Mouse (Mus musculus) skeletal muscle tissue, postnatal 0 days (tissue): ENCODE results near the gene Wnt8b. TPM values are rescaled to one million over a fixed set of nuclear protein-coding genes. Genes with fewer than 3 reads are reported as not detected.

Experiments
- polyA plus RNA-seq: library from polyadenylated mRNA; unstranded; fragments of >200 nt; fragmentation: Nextera tagmentation; extraction: Ambion mirVana; gene quantifications from 2 replicates; pipeline ENCODE4 v1.2.1, GENCODE M21; 2015

Gene Wnt8b
- polyA plus RNA-seq, result not detected in 2 replicates

DNA sequence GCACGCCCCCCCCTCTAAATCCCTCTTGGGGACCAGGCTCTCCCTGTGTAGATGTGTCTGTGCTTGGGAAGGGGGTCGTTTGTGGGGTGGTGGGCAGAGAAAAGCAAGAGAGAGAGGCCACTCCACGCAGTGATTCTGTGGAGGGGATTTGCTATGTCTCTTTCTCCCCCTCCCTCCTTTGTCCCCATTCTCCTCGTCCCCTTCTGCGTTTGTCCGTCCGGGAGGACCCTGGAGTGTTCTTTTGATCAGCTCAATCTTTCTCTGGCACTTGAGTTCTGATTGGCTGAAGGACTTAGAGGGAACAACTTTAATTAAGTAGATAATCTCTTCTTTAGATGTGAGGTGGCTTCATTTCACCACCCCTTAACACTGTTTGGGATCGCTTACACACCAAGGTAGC, at the start of gene Wnt8b:
Gene Wnt8b, plus strand, starts transcription at position 345 of the 400 bp plus-strand sequence.

DNA sequence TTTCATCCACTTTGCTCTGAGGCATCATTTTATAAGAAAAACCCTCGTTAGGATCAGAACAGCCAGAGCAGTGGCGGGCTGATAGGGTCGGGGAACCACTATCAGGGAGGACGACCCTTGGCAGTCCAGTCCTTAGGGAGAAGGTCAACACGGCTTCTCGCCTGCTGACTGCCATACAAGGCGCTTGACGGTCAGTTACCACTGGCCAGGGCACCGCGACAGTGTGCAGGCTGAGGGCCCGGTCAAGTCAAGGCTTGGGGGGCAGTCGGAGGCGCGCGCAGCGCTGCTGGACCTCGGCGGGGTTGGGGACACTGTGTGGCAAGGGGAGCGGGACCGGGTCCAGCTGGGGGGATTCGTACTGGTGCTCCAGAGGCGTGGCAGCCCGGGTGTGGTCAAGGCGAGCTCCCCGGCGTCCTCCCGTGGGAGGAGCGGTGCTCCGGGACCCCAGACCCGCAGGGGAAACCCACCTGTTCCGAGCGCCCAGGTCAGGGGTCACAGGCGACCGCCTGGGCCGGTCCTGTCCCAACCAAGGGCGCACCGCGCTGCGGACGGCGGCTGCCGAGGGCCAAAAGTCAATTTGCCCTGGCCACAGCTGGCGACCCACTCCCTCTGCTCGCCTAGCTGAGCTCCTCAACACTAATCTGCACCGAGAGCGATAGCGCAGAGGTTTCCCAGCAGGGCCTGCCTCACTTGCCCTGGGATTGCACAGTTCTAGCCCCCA, 52.2 kb downstream of the Wnt8b start, which contains the start of gene Sec31b:
Gene Sec31b, minus strand, starts transcription at position 544 of the 721 bp plus-strand sequence.

DNA sequence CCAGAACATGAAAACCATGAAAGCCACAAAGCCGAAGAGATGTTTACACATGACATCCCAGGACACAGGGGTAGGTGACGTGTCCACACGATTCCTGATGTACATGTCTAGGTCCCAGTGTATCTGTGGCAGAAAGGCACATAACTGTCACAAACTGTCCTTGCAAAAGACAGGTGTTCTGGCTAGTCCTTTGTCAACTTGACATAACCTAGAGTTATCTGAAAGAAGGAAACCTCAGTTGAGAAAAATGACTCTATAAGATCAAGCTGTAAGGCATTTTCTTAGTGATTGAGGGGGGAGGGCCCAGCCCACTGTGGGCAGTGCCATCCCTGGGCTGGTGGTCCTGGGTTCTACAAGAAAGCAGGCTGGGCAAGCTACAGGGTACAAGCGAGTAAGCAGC, 59.5 kb downstream of the Wnt8b start, which contains the start of gene Gm20538:
Gene Gm20538, minus strand, starts transcription at position 101 of the 400 bp plus-strand sequence.

DNA sequence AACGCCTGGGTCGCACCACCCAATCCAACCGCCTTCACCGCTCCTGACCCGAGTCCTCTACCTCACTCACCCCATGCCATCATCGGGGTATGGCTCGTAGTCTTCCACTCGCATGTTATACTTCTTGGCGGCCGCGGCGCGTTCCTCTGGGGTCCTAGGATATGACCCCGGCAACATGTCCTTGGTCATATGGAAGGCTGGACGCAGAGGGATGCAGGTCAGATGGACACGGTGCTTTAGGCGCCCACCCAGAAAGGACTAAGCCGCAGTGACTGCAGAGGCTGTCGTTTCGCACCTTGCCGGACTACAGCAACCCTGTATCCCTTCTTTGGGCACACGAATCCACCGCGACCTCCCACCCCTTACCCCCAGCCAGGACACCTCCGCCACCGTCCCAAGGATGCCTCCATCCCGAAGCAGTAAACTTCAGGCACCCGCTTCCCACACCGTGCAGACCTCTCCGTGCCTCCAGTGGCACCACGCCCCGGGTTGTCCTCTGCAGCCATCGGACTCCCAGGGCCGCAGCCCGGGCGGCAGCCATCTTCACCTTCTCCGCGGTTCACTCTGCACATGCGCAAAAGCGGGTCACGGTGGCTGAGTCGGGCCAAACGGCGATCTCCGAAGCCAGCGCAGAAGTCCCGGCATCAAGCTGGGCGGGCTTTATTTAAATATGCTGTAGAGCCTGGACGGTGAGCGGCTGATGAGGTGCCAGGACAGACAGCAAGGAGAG, 61.8 kb downstream of the Wnt8b start, which contains the start of gene Ndufb8:
Gene Ndufb8, minus strand, starts transcription at position 580 of the 730 bp plus-strand sequence.

GRCm38 (mm10) chr19:44562652-44563206, 69.5 kb downstream of the Wnt8b start, which contains the start of gene Hif1an:
Gene Hif1an, plus strand, starts transcription at chr19:44562850.

Other genes starting within 250 kb of the Wnt8b start
- 23.4 and 23.9 TPM in 2 replicates for gene Scd2, start 199.8 kb upstream of the Wnt8b start, polyA plus RNA-seq
- 0.05 and 0.26 TPM in 2 replicates for gene Scd4, start 160.4 kb upstream of the Wnt8b start, polyA plus RNA-seq
- 3.4 and 120 TPM in 2 replicates for gene Scd1, start 85.6 kb upstream of the Wnt8b start, polyA plus RNA-seq
- gene Sec31b, start 52.4 kb downstream of the Wnt8b start, polyA plus RNA-seq, result 1.4 and 1.5 TPM in 2 replicates
- not detected in 2 replicates for gene Gm20538, start 59.4 kb downstream of the Wnt8b start, polyA plus RNA-seq
- 936 and 1,033 TPM in 2 replicates for gene Ndufb8, start 62.0 kb downstream of the Wnt8b start, polyA plus RNA-seq
- gene Hif1an, start 69.4 kb downstream of the Wnt8b start, polyA plus RNA-seq, result 41.6 and 54.8 TPM in 2 replicates